Mouse (Mus musculus) lung, postnatal 0 days (tissue): ENCODE measurements around the gene Mpst. TPM values are rescaled to one million over a fixed set of nuclear protein-coding genes. Genes with fewer than 3 reads are reported as not detected.

Experiments
- ATAC-seq: fragments of 200-750 bp; cut with Nextera tagmentation; 2 replicates; pipeline ENCODE4 v1.8.0; 2017; ENCODE audit warnings: moderate library complexity
- DNase-seq: peaks from one replicate; pipeline ENCODE4 v3.0.0-alpha.2; 2016; ENCODE audit warnings: low spot score
- H3K27ac ChIP-seq: fragments of 300-500 bp; sonication (generic); 2 replicates; pipeline ENCODE4 v1.5.1; 2014; ENCODE audit warnings: antibody characterized with exemption, mild to moderate bottlenecking, low read length, mixed read lengths
- H3K27me3 ChIP-seq: fragments of 300-500 bp; sonication (generic); replicated peaks from 2 replicates; pipeline ENCODE4 v1.6.1; 2014; ENCODE audit warnings: low read length, mixed read lengths; ENCODE audit not compliant: insufficient read depth
- H3K36me3 ChIP-seq: fragments of 300-500 bp; sonication (generic); 2 replicates; pipeline ENCODE4 v1.6.1; 2014; ENCODE audit warnings: low read length, mixed read lengths; ENCODE audit not compliant: insufficient read depth
- H3K4me1 ChIP-seq: fragments of 300-500 bp; sonication (generic); 2 replicates; pipeline ENCODE4 v1.6.1; 2014; ENCODE audit warnings: antibody characterized with exemption, low read depth, low read length, mixed read lengths; ENCODE audit not compliant: insufficient read depth
- H3K4me2 ChIP-seq: fragments of 300-500 bp; sonication (generic); replicated peaks from 2 replicates; pipeline ENCODE4 v1.6.1; 2014; ENCODE audit warnings: low read depth, mild to moderate bottlenecking, low read length, moderate library complexity, mixed read lengths
- H3K4me3 ChIP-seq: fragments of 300-500 bp; sonication (generic); 2 replicates; pipeline ENCODE4 v1.5.1; 2014; ENCODE audit warnings: low read depth, low read length
- H3K9ac ChIP-seq: fragments of 300-500 bp; sonication (generic); replicated peaks from 2 replicates; pipeline ENCODE4 v1.6.1; 2014; ENCODE audit warnings: low read depth, mild to moderate bottlenecking
- H3K9me3 ChIP-seq: fragments of 300-500 bp; sonication (generic); 2 replicates; pipeline ENCODE4 v1.6.1; 2016; ENCODE audit warnings: low read length, mixed read lengths
- CTCF ChIP-seq: IDR thresholded peaks from 2 replicates; pipeline ENCODE4 v1.5.1; 2016; ENCODE audit warnings: antibody characterized with exemption, mild to moderate bottlenecking
- EP300 ChIP-seq: IDR thresholded peaks from 2 replicates; pipeline ENCODE4 v1.6.1; 2016; ENCODE audit warnings: antibody characterized with exemption, mild to moderate bottlenecking, control low read depth
- WGBS: fragments of 180-500 bp; shearing (Covaris S2); extraction: QIAGEN DNeasy Blood & Tissue Kit; methylation state at CpG from one replicate; pipeline ENCODE4 v1.1.7; 2014; 5-methylcytosine and 5-hydroxymethylcytosine counted together
- polyA plus RNA-seq: library from polyadenylated mRNA; unstranded; fragments of >200 nt; fragmentation: Nextera tagmentation; extraction: Ambion mirVana; gene quantifications from 2 replicates; pipeline ENCODE4 v1.2.1, GENCODE M21; 2015

The Mpst gene
- polyA plus RNA-seq, 1 experiment from 2014 or later: 4.1 TPM

GRCm38 (mm10) chr15:78452929-78453328 lies 46.7 kb downstream of the Mpst start:
- no peaks in the 10 kb centered on the region for H3K4me1 ChIP-seq
- H3K27ac ChIP-seq: no peak overlapping the region
- H3K4me3 ChIP-seq: no peak overlapping the region
- H3K4me2 ChIP-seq: no peak overlapping the region
- DNase-seq (no peak), ATAC-seq (no peak)
- WGBS: 42% methylated on average over 3 of the region's 3 CpGs
- H3K36me3 ChIP-seq: no peaks in the 10 kb centered on the region
- TF ChIP-seq EP300 (no peak), CTCF (no peak)
- H3K27me3 ChIP-seq: no peaks in the 10 kb centered on the region
- H3K9ac ChIP-seq: no peak overlapping the region
- H3K9me3 ChIP-seq: no peaks in the 10 kb centered on the region

- no peak for DNase-seq
- no peaks in the 10 kb centered on the region for H3K9me3 ChIP-seq
- no peaks in the 10 kb centered on the region for H3K36me3 ChIP-seq
- no peak overlapping the region for H3K4me3 ChIP-seq
- no peaks in the 10 kb centered on the region for H3K4me1 ChIP-seq
- H3K4me2 ChIP-seq: no peak overlapping the region
- 46% methylated on average over 4 of the region's 4 CpGs for WGBS
- TF ChIP-seq CTCF (no peak), EP300 (no peak)
- H3K27me3 ChIP-seq: no peaks in the 10 kb centered on the region
- no peak overlapping the region for H3K27ac ChIP-seq
- no peak for ATAC-seq
- no peak overlapping the region for H3K9ac ChIP-seq
Measured at GRCm38 (mm10) chr15:78455168-78455567, 49.0 kb downstream of the Mpst start.

GRCm38 (mm10) chr15:78456051-78456450 lies 49.8 kb downstream of the Mpst start:
- H3K9ac ChIP-seq: no peak overlapping the region
- H3K4me1 ChIP-seq: no peaks in the 10 kb centered on the region
- no peaks in the 10 kb centered on the region for H3K27me3 ChIP-seq
- no peak for TF ChIP-seq CTCF
- TF ChIP-seq EP300: no peak
- 25% methylated on average over 7 of the region's 7 CpGs for WGBS
- no peak overlapping the region for H3K4me3 ChIP-seq
- no peak overlapping the region for H3K4me2 ChIP-seq
- ATAC-seq (no peak), DNase-seq (no peak)
- no peaks in the 10 kb centered on the region for H3K36me3 ChIP-seq
- no peak overlapping the region for H3K27ac ChIP-seq
- H3K9me3 ChIP-seq: no peaks in the 10 kb centered on the region

GRCm38 (mm10) chr15:78457193-78457592 lies 51.0 kb downstream of the Mpst start:
- H3K9me3 ChIP-seq: no peaks in the 10 kb centered on the region
- 77% methylated on average over 10 of the region's 10 CpGs for WGBS
- H3K4me2 ChIP-seq: no peak overlapping the region
- no peak for DNase-seq
- H3K9ac ChIP-seq: no peak overlapping the region
- TF ChIP-seq EP300: no peak
- no peak for TF ChIP-seq CTCF
- no peak overlapping the region for H3K4me3 ChIP-seq
- no peaks in the 10 kb centered on the region for H3K27me3 ChIP-seq
- no peaks in the 10 kb centered on the region for H3K4me1 ChIP-seq
- no peak for ATAC-seq
- H3K27ac ChIP-seq: no peak overlapping the region
- no peaks in the 10 kb centered on the region for H3K36me3 ChIP-seq

GRCm38 (mm10) chr15:78462981-78463380 lies 56.8 kb downstream of the Mpst start:
- no peaks in the 10 kb centered on the region for H3K9me3 ChIP-seq
- H3K9ac ChIP-seq: no peak overlapping the region
- no peaks in the 10 kb centered on the region for H3K27me3 ChIP-seq
- 28% methylated on average over 2 of the region's 2 CpGs for WGBS
- H3K27ac ChIP-seq: no peak overlapping the region
- peak; percentile 4; the same call in 1 of the 2 replicates for TF ChIP-seq CTCF
- no peak for TF ChIP-seq EP300
- H3K36me3 ChIP-seq: no peaks in the 10 kb centered on the region
- no peak for ATAC-seq
- DNase-seq: no peak
- H3K4me2 ChIP-seq: no peak overlapping the region
- no peak overlapping the region for H3K4me3 ChIP-seq
- H3K4me1 ChIP-seq: no peaks in the 10 kb centered on the region

Other genes starting within 250 kb of the Mpst start
- 61.6 and 62.2 TPM in 2 replicates for gene Ift27, start 232.3 kb upstream of the Mpst start, polyA plus RNA-seq
- gene Pvalb, start 200.0 kb upstream of the Mpst start, polyA plus RNA-seq: not detected in 2 replicates
- gene Ncf4, start 161.6 kb upstream of the Mpst start, polyA plus RNA-seq: 12.6 and 13.4 TPM in 2 replicates
- 0.84 and 0.95 TPM in 2 replicates for gene Csf2rb2, start 100.7 kb upstream of the Mpst start, polyA plus RNA-seq
- gene Csf2rb, start 80.7 kb upstream of the Mpst start, polyA plus RNA-seq: 7.8 and 8.7 TPM in 2 replicates
- not detected in 2 replicates for gene Tex33, start 10.5 kb upstream of the Mpst start, polyA plus RNA-seq
- gene Tst, start 509 bp upstream of the Mpst start, polyA plus RNA-seq: 160 and 171 TPM in 2 replicates
- gene Kctd17, start 22.1 kb downstream of the Mpst start, polyA plus RNA-seq: 23.4 and 27.4 TPM in 2 replicates
- 0.20 and 0.23 TPM in 2 replicates for gene Tmprss6, start 62.2 kb downstream of the Mpst start, polyA plus RNA-seq
- 0.63 and 0.67 TPM in 2 replicates for gene Il2rb, start 88.9 kb downstream of the Mpst start, polyA plus RNA-seq
- gene C1qtnf6, start 125.0 kb downstream of the Mpst start, polyA plus RNA-seq: 19.1 and 21.5 TPM in 2 replicates
- 0.06 and 0.10 TPM in 2 replicates for gene Sstr3, start 138.3 kb downstream of the Mpst start, polyA plus RNA-seq
- gene Rac2, start 166.4 kb downstream of the Mpst start, polyA plus RNA-seq: 29.7 and 32.1 TPM in 2 replicates
- gene Cyth4, start 190.6 kb downstream of the Mpst start, polyA plus RNA-seq: 14.5 and 16.1 TPM in 2 replicates